Mouse (Mus musculus) heart, adult 2 months (tissue): ENCODE data around the gene Hspa4. TPM values are rescaled to one million over a fixed set of nuclear protein-coding genes. Genes with fewer than 3 reads are reported as not detected.

Source experiments
- DNase-seq, 2 experiments: peaks; one replicate each; pipeline ENCODE4 v3.0.0; 2021
- H3K27ac ChIP-seq: fragments of 200-600 bp; 2 replicates; pipeline ENCODE4 v1.8.1; 2022
- H3K27me3 ChIP-seq: fragments of 200-500 bp; 2 replicates; pipeline ENCODE4 v1.6.1; 2012; ENCODE audit warnings: mild to moderate bottlenecking, low read length, inconsistent platforms, mixed read lengths; ENCODE audit not compliant: control insufficient read depth, insufficient read depth
- H3K36me3 ChIP-seq: fragments of 200-500 bp; 2 replicates; pipeline ENCODE4 v1.6.1; 2012; ENCODE audit warnings: low read length, inconsistent platforms; ENCODE audit not compliant: control insufficient read depth, insufficient read depth
- H3K4me1 ChIP-seq: fragments of 200-500 bp; 2 replicates; pipeline ENCODE4 v1.6.1; 2011; ENCODE audit warnings: low read length; ENCODE audit not compliant: control insufficient read depth, insufficient read depth
- H3K4me3 ChIP-seq: fragments of 200-600 bp; 2 replicates; pipeline ENCODE4 v1.8.1; 2022
- H3K79me2 ChIP-seq: fragments of 200-500 bp; replicated peaks from 2 replicates; pipeline ENCODE4 v1.6.1; 2012; ENCODE audit warnings: mild to moderate bottlenecking, inconsistent platforms, low read length, moderate library complexity, mixed read lengths; ENCODE audit not compliant: control insufficient read depth, insufficient read depth
- H3K9ac ChIP-seq: fragments of 200-500 bp; 2 replicates; pipeline ENCODE4 v1.6.1; 2012; ENCODE audit warnings: low read depth, mild to moderate bottlenecking, control low read depth, inconsistent platforms, low read length, mixed read lengths
- CTCF ChIP-seq: fragments of 200-600 bp; IDR thresholded peaks from 2 replicates; pipeline ENCODE4 v1.8.1; 2022; ENCODE audit warnings: antibody characterized with exemption, mild to moderate bottlenecking, moderate library complexity
- EP300 ChIP-seq: fragments of 200-500 bp; IDR thresholded peaks from 2 replicates; pipeline ENCODE4 v1.6.1; 2011; ENCODE audit warnings: low read depth, low read length, control low read depth; ENCODE audit not compliant: insufficient read depth
- POLR2A ChIP-seq: fragments of 200-500 bp; IDR thresholded peaks from 2 replicates; pipeline ENCODE4 v1.6.1; 2011; ENCODE audit warnings: mild to moderate bottlenecking, low read depth, low read length, control low read depth; ENCODE audit not compliant: insufficient read depth
- WGBS: fragments of 180-500 bp; shearing (Covaris S2); methylation state at CpG from one replicate; pipeline ENCODE4 v1.1.7; 2018; 5-methylcytosine and 5-hydroxymethylcytosine counted together
- intact Hi-C: fragments of 180-260 bp; cut with DNase I; formaldehyde crosslinking; loops from one replicate; pipeline ENCODE4 v1.15.1; 2025
- polyA plus RNA-seq: library from polyadenylated mRNA; depleted of rRNA; stranded (reverse); fragments of >200 nt; gene quantifications from 2 replicates; pipeline ENCODE4 v1.2.3, GENCODE M21; 2012
- total RNA-seq, 2 experiments: library from RNA; stranded (reverse); gene quantifications; 2 replicates each; pipeline ENCODE4 v1.2.3; 2021

Hspa4 gene
- total and polyA plus RNA-seq, 3 experiments: 19.2 to 126 (median 109) TPM

- intact Hi-C loops: loop anchor here (2.0 to 10.0 kb wide), 2 partner anchors 490 to 834 kb away; partner anchors contain the start of gene Fstl4
- no peak overlapping the region for H3K27ac ChIP-seq
- no peak overlapping the region for H3K4me3 ChIP-seq
- H3K4me1 ChIP-seq: peaks cover 3% of the 10 kb centered on the region; the same call in 1 of the 2 replicates
- H3K36me3 ChIP-seq: no peaks in the 10 kb centered on the region
- H3K79me2 ChIP-seq: no peaks in the 10 kb centered on the region
- no peaks in the 10 kb centered on the region for H3K27me3 ChIP-seq
- WGBS: 87% methylated on average over 3 of the region's 3 CpGs
- H3K9ac ChIP-seq: no peak overlapping the region
- peak; percentile 48 for TF ChIP-seq CTCF
- no peak for TF ChIP-seq POLR2A
- DNase-seq: no peak
These were observed 45.8 kb downstream of the Hspa4 start for GRCm38 (mm10) chr11:53254428-53254827.

- H3K36me3 ChIP-seq: no peaks in the 10 kb centered on the region
- H3K79me2 ChIP-seq: no peaks in the 10 kb centered on the region
- no peak overlapping the region for H3K9ac ChIP-seq
- no peak overlapping the region for H3K4me3 ChIP-seq
- H3K27ac ChIP-seq: no peak overlapping the region
- H3K4me1 ChIP-seq: no peaks in the 10 kb centered on the region
- no peak for DNase-seq
- no peaks in the 10 kb centered on the region for H3K27me3 ChIP-seq
- WGBS: 91% methylated on average over 12 of the region's 12 CpGs
- intact Hi-C loops: loop anchor here (10.0 kb wide), 1 partner anchor 488 kb away; the partner anchor contains the start of gene Fstl4
- TF ChIP-seq POLR2A (no peak), EP300 (no peak), CTCF (no peak)
These were observed 47.8 kb downstream of the Hspa4 start for GRCm38 (mm10) chr11:53252186-53253119.

- intact Hi-C loops: loop anchor here (10.0 kb wide), 1 partner anchor 486 kb away; the partner anchor contains the start of gene Fstl4
- Histone ChIP-seq H3K27ac (no peak overlapping the region), H3K4me1 (no peaks in the 10 kb centered on the region), H3K9ac (no peak overlapping the region), H3K36me3 (no peaks in the 10 kb centered on the region), H3K27me3 (no peaks in the 10 kb centered on the region), H3K79me2 (no peaks in the 10 kb centered on the region), H3K4me3 (no peak overlapping the region)
- no peak for TF ChIP-seq POLR2A
- TF ChIP-seq CTCF: no peak
- no peak for TF ChIP-seq EP300
- DNase-seq: no peak
- 94% methylated on average over 14 of the region's 14 CpGs for WGBS
These were observed 49.5 kb downstream of the Hspa4 start for GRCm38 (mm10) chr11:53250796-53251195.

- Histone ChIP-seq H3K9ac (no peak overlapping the region), H3K27me3 (no peaks in the 10 kb centered on the region), H3K36me3 (no peaks in the 10 kb centered on the region), H3K4me3 (no peak overlapping the region), H3K27ac (no peak overlapping the region), H3K4me1 (no peaks in the 10 kb centered on the region), H3K79me2 (no peaks in the 10 kb centered on the region)
- intact Hi-C loops: loop anchor here (10.0 kb wide), 1 partner anchor 485 kb away; the partner anchor contains the start of gene Fstl4
- no peak for TF ChIP-seq CTCF
- TF ChIP-seq EP300: no peak
- no peak for TF ChIP-seq POLR2A
- 57% methylated on average over 5 of the region's 5 CpGs for WGBS
- no peak for DNase-seq
These were observed 50.6 kb downstream of the Hspa4 start for GRCm38 (mm10) chr11:53249686-53250085.

- intact Hi-C loops: no loop called here
- H3K79me2 ChIP-seq: no peaks in the 10 kb centered on the region
- no peaks in the 10 kb centered on the region for H3K27me3 ChIP-seq
- no peak overlapping the region for H3K9ac ChIP-seq
- H3K27ac ChIP-seq: no peak overlapping the region
- no peaks in the 10 kb centered on the region for H3K36me3 ChIP-seq
- no peak for DNase-seq
- no peaks in the 10 kb centered on the region for H3K4me1 ChIP-seq
- WGBS: 28% methylated on average over 2 of the region's 2 CpGs
- TF ChIP-seq POLR2A (no peak), CTCF (no peak), EP300 (no peak)
- no peak overlapping the region for H3K4me3 ChIP-seq
These were observed 54.7 kb downstream of the Hspa4 start for GRCm38 (mm10) chr11:53245561-53245960.

- intact Hi-C loops: no loop called here
- no peaks in the 10 kb centered on the region for H3K4me1 ChIP-seq
- DNase-seq: peak; percentile 28 to 34
These were observed 57.1 kb downstream of the Hspa4 start for GRCm38 (mm10) chr11:53243199-53243598.

More at GRCm38 (mm10) chr11:53243199-53243598, 57.1 kb downstream of the Hspa4 start:
- no peaks in the 10 kb centered on the region for H3K27me3 ChIP-seq
- TF ChIP-seq EP300 (no peak), CTCF (peak; percentile 87), POLR2A (no peak)
- H3K4me3 ChIP-seq: no peak overlapping the region
- H3K27ac ChIP-seq: no peak overlapping the region
- 40% methylated on average over 11 of the region's 11 CpGs for WGBS
- H3K79me2 ChIP-seq: no peaks in the 10 kb centered on the region
- H3K36me3 ChIP-seq: no peaks in the 10 kb centered on the region
- no peak overlapping the region for H3K9ac ChIP-seq
